Comparison of ENCODE assay signal across 12 mouse cellular contexts in genomic region chr6:43295908-43296307, GRCm38 (mm10). TPM values are rescaled to one million over a fixed set of nuclear protein-coding genes. Genes with fewer than 3 reads are reported as not detected.
DNase-seq lines count a peak whose midpoint lies in the region; ATAC-seq lines count a peak whose summit lies in the region.
"Had no signal": no experiment of that assay in that cellular context is flagged by ENCODE, and none has a peak within 500 bp of the region (broad histone marks: within the 10 kb centered on the region; RNA-seq: fewer than 3 reads in every experiment).

No protein-coding gene starts in this region.

- no peak overlapping the region for H3K4me2 ChIP-seq in hindbrain, embryonic 16.5 days (ENCODE audit: low read length)
- no peak overlapping the region for H3K4me2 ChIP-seq in hindbrain, embryonic 13.5 days

- H3K36me3 ChIP-seq in hindbrain, embryonic 16.5 days (ENCODE audit: control insufficient read depth, insufficient read depth, low read length): no peaks in the 10 kb centered on the region
- H3K36me3 ChIP-seq in hindbrain, embryonic 13.5 days: no peaks in the 10 kb centered on the region
- H3K36me3 ChIP-seq in megakaryocyte, embryonic 14.5 days (replicated peaks; ENCODE audit: low read length): no peaks in the 10 kb centered on the region

- no peak overlapping the region for H3K9ac ChIP-seq in hindbrain, embryonic 16.5 days (ENCODE audit: low read depth, low read length)
- H3K9ac ChIP-seq in hindbrain, embryonic 13.5 days: no peak overlapping the region

- no peaks in the 10 kb centered on the region for H3K27me3 ChIP-seq in hindbrain, embryonic 16.5 days (replicated peaks; ENCODE audit: control insufficient read depth, insufficient read depth, low read length)
- H3K27me3 ChIP-seq in hindbrain, embryonic 13.5 days: no peaks in the 10 kb centered on the region
- H3K27me3 ChIP-seq in megakaryocyte, embryonic 14.5 days (replicated peaks): peaks cover 5% of the 10 kb centered on the region

- no peak overlapping the region for H3K4me3 ChIP-seq in hindbrain, embryonic 16.5 days (ENCODE audit: low read length)
- H3K4me3 ChIP-seq in hindbrain, embryonic 13.5 days: no peak overlapping the region
- H3K4me3 ChIP-seq in megakaryocyte, embryonic 14.5 days (replicated peaks): peak overlapping the region; percentile 75

- ATAC-seq in hindbrain, embryonic 16.5 days: peak; percentile 37
- ATAC-seq in hindbrain, embryonic 13.5 days (ENCODE audit: low FRiP score): no peak
- ATAC-seq in megakaryocyte, adult 5-6 weeks (ENCODE audit: poor library complexity, severe bottlenecking): no peak

- peak; percentile 69 to 76 for DNase-seq in cerebellum, postnatal 10 days
- peak; percentile 15 for DNase-seq in lung, postnatal 36 days
- no peak for DNase-seq in B cell, adult 2 months
- no peak for DNase-seq in urinary bladder, postnatal 14 days (ENCODE audit: low spot score)
- DNase-seq: layer of hippocampus, postnatal 36 days had no signal

- 54% methylated on average over 5 of the region's 5 CpGs for WGBS in hindbrain, embryonic 16.5 days
- WGBS in hindbrain, embryonic 13.5 days: 45% methylated on average over 5 of the region's 5 CpGs

- H3K27ac ChIP-seq in hindbrain, embryonic 16.5 days (ENCODE audit: low read depth, low read length): no peak overlapping the region
- no peak overlapping the region for H3K27ac ChIP-seq in hindbrain, embryonic 13.5 days

- H3K4me1 ChIP-seq in hindbrain, embryonic 16.5 days (ENCODE audit: control insufficient read depth, insufficient read depth, low read depth, low read length): peaks cover 3% of the 10 kb centered on the region; the same call in 1 of the 2 replicates
- H3K4me1 ChIP-seq in hindbrain, embryonic 13.5 days (replicated peaks): no peaks in the 10 kb centered on the region
- peaks cover 36% of the 10 kb centered on the region for H3K4me1 ChIP-seq in megakaryocyte, embryonic 14.5 days

- no peaks in the 10 kb centered on the region for H3K9me3 ChIP-seq in hindbrain, embryonic 16.5 days (ENCODE audit: control insufficient read depth, low read length)
- H3K9me3 ChIP-seq in hindbrain, embryonic 13.5 days: no peaks in the 10 kb centered on the region
- H3K9me3 ChIP-seq in megakaryocyte, embryonic 14.5 days: no peaks in the 10 kb centered on the region

RNA-seq across cellular contexts. Expression of gene Nobox, which starts 13.4 kb away (rescaled TPM):
- not detected in 2 replicates for polyA plus RNA-seq in hindbrain, embryonic 16.5 days (2015; fragmentation: Nextera tagmentation; extraction: Ambion mirVana)
- polyA plus RNA-seq in hindbrain, embryonic 13.5 days (2015; fragmentation: Nextera tagmentation; extraction: Ambion mirVana): 0.19 TPM in 1 of 2 replicates, not detected in the other
- not detected in 2 replicates for polyA plus RNA-seq in megakaryocyte, embryonic 14.5 days (2012; ENCODE audit: insufficient read depth, low replicate concordance)
- total RNA-seq in megakaryocyte, adult 5-6 weeks (2015): not detected in 2 replicates
- total RNA-seq in megakaryocyte, adult 5-6 weeks (2017): not detected in 2 replicates
- total RNA-seq: adrenal gland, adult 18-20 months; ES-E14; gastrocnemius, adult 18-20 months; layer of hippocampus, postnatal 36 days had no signal

RNA-seq across cellular contexts. Expression of gene Arhgef5, which starts 30.5 kb away (rescaled TPM):
- 2.0 and 3.2 TPM in 2 replicates for polyA plus RNA-seq in hindbrain, embryonic 16.5 days (2015; fragmentation: Nextera tagmentation; extraction: Ambion mirVana)
- polyA plus RNA-seq in hindbrain, embryonic 13.5 days (2015; fragmentation: Nextera tagmentation; extraction: Ambion mirVana): 2.3 and 2.4 TPM in 2 replicates
- polyA plus RNA-seq in megakaryocyte, embryonic 14.5 days (2012; ENCODE audit: insufficient read depth, low replicate concordance): 0.44 TPM in 1 of 2 replicates, not detected in the other
- total RNA-seq in megakaryocyte, adult 5-6 weeks (2015): 0.18 and 0.40 TPM in 2 replicates
- 0.24 and 0.33 TPM in 2 replicates for total RNA-seq in megakaryocyte, adult 5-6 weeks (2017)

Comparison
In these comparisons a context has a peak if more than half of its experiments do, and no peak if none do; other contexts are left out.
1. DNase-seq: peak in cerebellum, postnatal 10 days (2 of 2) and lung, postnatal 36 days (single experiment); none in B cell, adult 2 months (0 of 2) and urinary bladder, postnatal 14 days (single experiment).